Mouse (Mus musculus) kidney, embryonic 14.5 days (tissue): ENCODE data around the gene Mylk. TPM values are rescaled to one million over a fixed set of nuclear protein-coding genes. Genes with fewer than 3 reads are reported as not detected.
A peak's percentile ranks its signal among the peaks of the same experiment; 100 is the strongest.

Experiments
- ATAC-seq: fragments of 200-750 bp; cut with Nextera tagmentation; 2 replicates; pipeline ENCODE4 v1.8.0; 2017; ENCODE audit warnings: moderate number of reproducible peaks, mild to moderate bottlenecking, moderate TSS enrichment, moderate library complexity; ENCODE audit not compliant: low FRiP score, low TSS enrichment
- H3K27ac ChIP-seq: fragments of 300-500 bp; sonication (generic); 2 replicates; pipeline ENCODE4 v1.5.1; 2014; ENCODE audit warnings: low read depth, mild to moderate bottlenecking, low read length, moderate library complexity, mixed read lengths
- H3K27me3 ChIP-seq: fragments of 300-500 bp; sonication (generic); 2 replicates; pipeline ENCODE4 v1.6.1; 2014; ENCODE audit warnings: mild to moderate bottlenecking, low read length; ENCODE audit not compliant: control insufficient read depth, insufficient read depth
- H3K36me3 ChIP-seq: fragments of 300-500 bp; sonication (generic); 2 replicates; pipeline ENCODE4 v1.6.1; 2014; ENCODE audit warnings: low read length, mixed read lengths; ENCODE audit not compliant: control insufficient read depth, insufficient read depth
- H3K4me1 ChIP-seq: fragments of 300-500 bp; sonication (generic); 2 replicates; pipeline ENCODE4 v1.6.1; 2014; ENCODE audit warnings: low read length, mixed read lengths; ENCODE audit not compliant: control insufficient read depth, insufficient read depth
- H3K4me2 ChIP-seq: fragments of 300-500 bp; sonication (generic); replicated peaks from 2 replicates; pipeline ENCODE4 v1.6.1; 2014; ENCODE audit warnings: low read depth, mild to moderate bottlenecking, low read length
- H3K4me3 ChIP-seq: fragments of 300-500 bp; sonication (generic); 2 replicates; pipeline ENCODE4 v1.5.1; 2014; ENCODE audit warnings: mild to moderate bottlenecking, low read length
- H3K9ac ChIP-seq: fragments of 300-500 bp; sonication (generic); 2 replicates; pipeline ENCODE4 v1.6.1; 2014; ENCODE audit warnings: low read depth, mild to moderate bottlenecking, low read length, moderate library complexity
- H3K9me3 ChIP-seq: fragments of 300-500 bp; sonication (generic); 2 replicates; pipeline ENCODE4 v1.6.1; 2016; ENCODE audit warnings: low read length; ENCODE audit not compliant: control insufficient read depth
- WGBS: fragments of 180-500 bp; shearing (Covaris S2); extraction: QIAGEN DNeasy Blood & Tissue Kit; methylation state at CpG from one replicate; pipeline ENCODE4 v1.1.7; 2014; 5-methylcytosine and 5-hydroxymethylcytosine counted together
- polyA plus RNA-seq: library from polyadenylated mRNA; unstranded; fragments of >200 nt; fragmentation: Nextera tagmentation; extraction: Ambion mirVana; gene quantifications from 2 replicates; pipeline ENCODE4 v1.2.1, GENCODE M21; 2014

Gene Mylk
- polyA plus RNA-seq, 1 experiment from 2014 or later: 34.0 TPM

GRCm38 (mm10) chr16:34993694-34994330, 248.8 kb downstream of the Mylk start:
- no peak overlapping the region for H3K27ac ChIP-seq
- H3K4me3 ChIP-seq: no peak overlapping the region
- H3K4me1 ChIP-seq: peaks cover 11% of the 10 kb centered on the region; the same call in 1 of the 2 replicates
- H3K4me2 ChIP-seq: no peak overlapping the region
- no peak for ATAC-seq
- H3K36me3 ChIP-seq: no peaks in the 10 kb centered on the region; the same call in 1 of the 2 replicates
- 77% methylated on average over 10 of the region's 10 CpGs for WGBS
- no peaks in the 10 kb centered on the region for H3K27me3 ChIP-seq
- H3K9me3 ChIP-seq: no peaks in the 10 kb centered on the region
- no peak overlapping the region for H3K9ac ChIP-seq

GRCm38 (mm10) chr16:34994641-34995141, 249.7 kb downstream of the Mylk start:
- WGBS: 58% methylated on average over 9 of the region's 9 CpGs
- no peak overlapping the region for H3K4me3 ChIP-seq
- H3K4me2 ChIP-seq: no peak overlapping the region
- H3K27ac ChIP-seq: peak overlapping the region; percentile 65
- no peaks in the 10 kb centered on the region for H3K36me3 ChIP-seq
- 0 out of 2 replicates have a peak, but pooled peaks have one; percentile 36 for ATAC-seq
- peaks cover 11% of the 10 kb centered on the region; the same call in 1 of the 2 replicates for H3K4me1 ChIP-seq
- H3K9ac ChIP-seq: peak overlapping the region; percentile 31; the same call in 1 of the 2 replicates
- H3K9me3 ChIP-seq: no peaks in the 10 kb centered on the region
- no peaks in the 10 kb centered on the region for H3K27me3 ChIP-seq

GRCm38 (mm10) chr16:34996133-34996532, 251.1 kb downstream of the Mylk start:
- 50% methylated on average over 5 of the region's 5 CpGs for WGBS
- Histone ChIP-seq H3K36me3 (no peaks in the 10 kb centered on the region), H3K27me3 (no peaks in the 10 kb centered on the region), H3K9ac (no peak overlapping the region), H3K4me1 (peaks cover 11% of the 10 kb centered on the region; the same call in 1 of the 2 replicates), H3K4me2 (no peak overlapping the region), H3K27ac (0 out of 2 replicates have a peak overlapping the region, but pooled peaks have one; percentile 24), H3K9me3 (no peaks in the 10 kb centered on the region), H3K4me3 (no peak overlapping the region)
- no peak for ATAC-seq

GRCm38 (mm10) chr16:34997052-34997451, 252.0 kb downstream of the Mylk start:
- ATAC-seq: no peak
- H3K9ac ChIP-seq: no peak overlapping the region
- no peak overlapping the region for H3K27ac ChIP-seq
- peaks cover 11% of the 10 kb centered on the region; the same call in 1 of the 2 replicates for H3K4me1 ChIP-seq
- H3K27me3 ChIP-seq: no peaks in the 10 kb centered on the region
- 70% methylated on average over 4 of the region's 4 CpGs for WGBS
- H3K4me3 ChIP-seq: no peak overlapping the region
- H3K9me3 ChIP-seq: no peaks in the 10 kb centered on the region
- no peak overlapping the region for H3K4me2 ChIP-seq
- H3K36me3 ChIP-seq: no peaks in the 10 kb centered on the region

- no peak overlapping the region for H3K4me2 ChIP-seq
- no peak for ATAC-seq
- H3K9ac ChIP-seq: no peak overlapping the region
- H3K4me3 ChIP-seq: no peak overlapping the region
- no peaks in the 10 kb centered on the region for H3K27me3 ChIP-seq
- H3K9me3 ChIP-seq: no peaks in the 10 kb centered on the region
- no peaks in the 10 kb centered on the region for H3K36me3 ChIP-seq
- H3K4me1 ChIP-seq: peaks cover 11% of the 10 kb centered on the region; the same call in 1 of the 2 replicates
- 66% methylated on average over 10 of the region's 10 CpGs for WGBS
- no peak overlapping the region for H3K27ac ChIP-seq
Observed at GRCm38 (mm10) chr16:34997576-34997975, 252.6 kb downstream of the Mylk start.

GRCm38 (mm10) chr16:34999016-34999415, 254.0 kb downstream of the Mylk start:
- H3K4me3 ChIP-seq: no peak overlapping the region

GRCm38 (mm10) chr16:34999986-35000385, 255.0 kb downstream of the Mylk start:
- Histone ChIP-seq H3K9ac (no peak overlapping the region), H3K4me3 (no peak overlapping the region), H3K4me1 (peaks cover 11% of the 10 kb centered on the region; the same call in 1 of the 2 replicates), H3K27ac (no peak overlapping the region), H3K4me2 (no peak overlapping the region), H3K36me3 (no peaks in the 10 kb centered on the region), H3K27me3 (no peaks in the 10 kb centered on the region), H3K9me3 (no peaks in the 10 kb centered on the region)
- WGBS: 43% methylated on average over 11 of the region's 11 CpGs
- ATAC-seq: no peak

More at GRCm38 (mm10) chr16:34999016-34999415, 254.0 kb downstream of the Mylk start:
- Histone ChIP-seq H3K27me3 (no peaks in the 10 kb centered on the region), H3K4me1 (peaks cover 11% of the 10 kb centered on the region; the same call in 1 of the 2 replicates), H3K9me3 (no peaks in the 10 kb centered on the region), H3K9ac (no peak overlapping the region), H3K36me3 (no peaks in the 10 kb centered on the region), H3K4me2 (no peak overlapping the region), H3K27ac (no peak overlapping the region)
- WGBS: 86% methylated on average over 3 of the region's 3 CpGs
- ATAC-seq: no peak

GRCm38 (mm10) chr16:35000923-35001560, 256.0 kb downstream of the Mylk start:
- H3K9ac ChIP-seq: no peak overlapping the region; the same call in 1 of the 2 replicates
- no peak for ATAC-seq
- peaks cover 5% of the 10 kb centered on the region; the same call in 1 of the 2 replicates for H3K4me1 ChIP-seq
- H3K4me3 ChIP-seq: no peak overlapping the region
- H3K4me2 ChIP-seq: no peak overlapping the region; the same call in 1 of the 2 replicates
- H3K36me3 ChIP-seq: no peaks in the 10 kb centered on the region
- H3K9me3 ChIP-seq: no peaks in the 10 kb centered on the region
- no peak overlapping the region for H3K27ac ChIP-seq
- no peaks in the 10 kb centered on the region for H3K27me3 ChIP-seq
- WGBS: 6% methylated on average over 10 of the region's 10 CpGs

GRCm38 (mm10) chr16:35004356-35004755, 259.3 kb downstream of the Mylk start:
- H3K9me3 ChIP-seq: no peaks in the 10 kb centered on the region
- H3K4me2 ChIP-seq: no peak overlapping the region
- 86% methylated on average over 5 of the region's 5 CpGs for WGBS
- no peak overlapping the region for H3K9ac ChIP-seq
- no peak overlapping the region for H3K27ac ChIP-seq
- ATAC-seq: no peak
- H3K4me3 ChIP-seq: no peak overlapping the region
- H3K27me3 ChIP-seq: no peaks in the 10 kb centered on the region
- no peaks in the 10 kb centered on the region for H3K36me3 ChIP-seq
- no peaks in the 10 kb centered on the region for H3K4me1 ChIP-seq
